Mouse (Mus musculus): ENCODE measurements at regions not wholly inside any gene's neighbourhood (a gene's known extent, or its start where the extent isn't known, plus 50 kb on each side); places are given as distances from the start of the nearest gene placed in this dataset.

DNA sequence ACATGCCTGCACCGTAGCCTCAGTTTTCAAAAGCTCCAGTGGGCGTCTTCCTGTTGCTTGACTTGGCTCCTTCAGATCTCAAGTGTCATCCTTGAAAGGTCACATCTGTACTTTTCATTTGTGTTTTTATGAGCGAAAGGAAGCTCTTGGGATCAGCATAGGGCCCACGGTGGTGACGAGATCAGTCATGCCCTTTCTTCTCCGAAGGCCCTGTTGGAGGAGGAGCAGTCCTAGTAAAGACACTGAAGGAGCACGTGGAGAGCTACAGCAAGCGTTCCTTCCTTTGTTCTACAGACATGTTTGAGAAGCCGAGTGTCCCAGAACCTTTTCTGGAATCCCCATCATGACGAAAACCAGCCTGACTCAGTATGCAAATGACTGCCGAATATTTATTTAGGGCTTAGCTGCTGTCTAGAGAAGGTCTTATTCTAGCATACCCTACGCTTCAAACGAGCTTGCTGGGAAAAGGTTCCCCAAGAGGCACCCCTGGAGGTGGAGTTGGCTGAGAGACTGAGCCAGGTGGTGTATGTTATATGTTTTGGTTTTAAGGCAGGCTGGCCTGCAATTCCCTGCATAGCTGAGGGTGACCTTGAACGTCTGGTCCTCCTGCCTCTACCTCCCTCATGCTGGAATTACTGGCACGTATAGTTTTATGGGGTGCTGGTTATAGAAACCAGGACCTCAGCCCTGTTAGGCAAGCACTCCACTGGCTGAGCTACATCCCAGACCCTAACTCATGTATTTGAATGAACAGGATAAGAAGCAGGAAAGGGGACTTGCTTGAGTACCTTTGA lies 285.1 kb upstream of the Cdh5 start:
- DNase-seq = no peak

DNA sequence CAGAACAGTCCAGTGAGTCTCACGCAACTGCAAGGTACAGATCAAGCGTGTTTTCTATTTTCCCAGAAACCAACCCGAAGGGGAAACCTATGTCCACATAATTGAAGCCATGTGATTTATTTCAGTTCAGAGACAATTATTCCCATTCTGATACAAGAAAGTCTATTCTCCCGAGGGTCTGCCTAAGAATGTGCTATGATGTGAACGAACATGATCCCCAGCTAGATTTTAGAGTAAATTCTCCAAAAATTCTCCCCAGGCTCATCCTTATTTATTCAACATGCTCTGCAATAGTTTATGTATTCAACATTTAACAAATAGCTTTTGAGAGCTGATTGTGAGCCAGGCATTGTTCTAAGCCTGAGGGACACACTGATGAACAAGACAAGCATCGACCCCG lies 277.9 kb upstream of the Cdh5 start:
- no peak for DNase-seq

DNA sequence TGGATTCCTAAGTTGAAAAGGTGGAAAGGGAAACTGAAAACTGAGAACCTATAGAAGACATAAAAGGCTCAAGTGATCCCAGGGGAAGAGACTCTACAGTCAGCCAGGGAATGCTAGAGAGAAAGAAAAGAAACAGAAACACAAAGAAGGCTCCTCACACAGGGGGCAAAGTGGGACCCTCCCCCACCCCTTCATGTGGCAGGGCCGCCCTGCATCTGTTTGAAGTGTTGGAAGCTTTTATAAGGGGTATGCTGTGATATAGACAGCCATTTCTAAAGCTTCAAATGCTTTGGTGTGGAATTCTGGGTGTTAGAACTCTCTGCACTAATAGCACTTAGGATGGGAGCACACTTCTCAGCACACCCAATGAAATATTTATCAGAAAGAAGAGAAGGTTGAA lies 276.7 kb upstream of the Cdh5 start:
- no peak for DNase-seq

DNA sequence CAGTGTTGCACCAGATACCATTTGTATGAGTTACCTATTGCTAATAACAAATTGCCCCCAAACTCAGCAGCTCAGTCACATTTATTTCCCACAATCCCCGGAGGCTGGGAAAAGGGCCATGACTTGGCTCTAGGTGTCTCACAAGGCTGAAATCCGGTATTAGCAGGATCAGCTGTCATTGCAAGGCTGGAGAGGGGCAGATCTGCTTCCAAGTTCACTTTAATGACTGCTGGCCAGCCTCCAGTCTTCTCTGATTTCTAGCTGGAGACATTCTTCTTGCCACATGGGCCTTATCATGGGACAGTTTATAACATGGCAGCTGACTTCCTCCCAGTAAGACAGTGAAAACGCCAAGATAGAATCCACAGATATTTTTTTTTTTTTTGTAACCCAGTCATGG lies 276.1 kb upstream of the Cdh5 start:
- peak in 1 of 2 experiments; percentile 22 for DNase-seq

DNA sequence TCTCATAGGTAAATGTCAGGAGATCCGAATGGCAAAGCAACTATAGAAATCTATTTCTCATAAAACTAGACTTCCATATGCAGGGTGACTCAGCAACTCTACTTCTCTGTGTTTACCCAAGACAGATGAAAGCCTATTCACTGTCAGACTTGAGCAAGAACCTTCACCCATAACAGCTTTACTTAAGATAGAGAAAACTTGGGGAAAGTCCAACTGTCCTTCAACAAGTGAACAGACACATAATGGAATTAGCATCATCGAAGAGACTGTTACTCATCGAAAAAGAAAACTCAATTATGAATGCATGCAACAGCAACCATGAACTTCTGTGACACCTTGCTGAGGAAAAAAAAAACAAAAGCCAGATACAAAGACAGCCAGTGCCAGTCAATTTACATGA lies 271.0 kb upstream of the Cdh5 start:
- DNase-seq = no peak

DNA sequence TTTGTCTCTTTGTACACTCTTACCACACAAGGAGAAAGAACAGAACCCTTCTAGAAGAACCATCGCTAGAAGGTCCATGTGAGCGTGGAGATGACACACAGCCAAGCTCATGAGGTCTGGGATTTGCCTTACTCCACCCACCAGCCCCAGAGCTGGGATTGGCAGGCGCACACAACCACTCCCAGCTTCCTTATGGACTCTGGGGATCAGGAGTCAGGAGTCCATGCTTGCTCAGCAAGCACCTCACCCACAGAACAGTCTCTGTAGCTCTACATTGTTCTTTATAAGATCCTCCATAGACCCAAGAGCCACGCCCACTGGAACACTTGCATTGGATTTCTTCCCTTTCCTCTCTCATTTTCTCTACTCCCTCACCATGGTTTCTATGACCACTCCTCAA lies 261.4 kb upstream of the Cdh5 start:
- DNase-seq = no peak

DNA sequence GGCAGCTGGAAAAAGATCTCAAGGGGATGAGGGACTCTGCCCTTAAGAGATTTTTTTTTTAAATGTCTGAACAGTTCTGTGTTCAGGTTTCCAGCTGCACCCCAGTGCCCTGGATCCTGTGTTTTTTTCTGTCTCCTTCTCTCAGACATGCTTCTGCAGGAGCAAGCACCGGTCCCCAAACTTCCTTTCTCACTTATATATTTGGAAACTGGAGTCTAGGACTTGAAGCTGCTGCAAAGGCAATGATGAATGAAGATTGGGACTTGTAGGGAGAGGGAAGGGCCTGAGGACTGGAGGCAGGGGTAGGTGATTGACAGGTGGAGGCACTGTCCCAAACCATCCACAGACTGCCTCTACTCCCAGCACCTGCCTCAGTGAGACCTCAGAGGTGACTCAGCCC lies 255.5 kb upstream of the Cdh5 start:
- DNase-seq = no peak

DNA sequence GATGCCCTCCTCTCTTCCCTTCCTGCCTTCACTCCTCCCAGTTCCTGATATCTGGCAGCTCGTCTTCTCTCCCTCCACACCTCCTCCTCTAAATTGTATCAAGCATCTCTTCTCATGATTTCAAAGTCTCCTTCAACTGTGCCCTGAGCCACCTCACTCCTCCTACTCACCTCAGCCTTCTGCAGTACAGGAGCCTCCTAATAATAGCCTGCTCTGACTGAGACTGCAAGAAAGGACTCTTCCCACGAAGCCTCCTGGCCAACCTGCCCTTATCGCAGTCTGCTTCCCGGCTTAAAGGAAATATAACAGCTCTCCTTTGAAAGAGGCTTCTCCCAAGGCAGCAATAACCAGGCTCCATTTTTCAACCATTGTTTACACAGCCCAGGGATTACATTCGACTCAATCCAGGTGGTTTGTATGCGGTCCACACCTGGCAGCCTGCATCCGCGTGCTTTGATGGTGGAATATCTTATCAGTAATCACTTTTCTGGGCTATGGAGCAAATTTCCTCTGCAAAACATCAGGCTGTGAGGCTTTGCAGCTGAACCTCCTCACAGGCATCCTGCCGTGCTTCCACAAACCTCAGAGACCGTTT lies 254.9 kb upstream of the Cdh5 start:
- no peak for DNase-seq

DNA sequence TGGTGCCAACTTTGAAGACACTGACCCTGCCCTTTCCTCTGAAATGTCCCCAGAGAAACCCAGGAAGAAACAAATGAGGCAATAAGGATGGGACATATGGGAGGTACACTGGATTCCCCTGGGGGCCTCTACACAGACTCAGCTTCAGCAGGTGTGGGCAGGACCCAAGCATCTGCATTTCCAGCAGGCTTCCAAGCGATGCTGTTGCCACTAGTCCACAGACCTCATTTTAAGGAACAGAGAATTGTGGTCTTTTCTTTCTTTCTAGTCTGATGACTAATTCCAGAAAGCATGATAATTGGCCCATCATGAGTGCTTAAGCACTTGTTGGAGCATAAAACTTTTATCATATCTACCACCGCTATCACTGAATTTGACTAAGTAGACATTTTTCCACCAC lies 251.6 kb upstream of the Cdh5 start:
- DNase-seq = no peak

DNA sequence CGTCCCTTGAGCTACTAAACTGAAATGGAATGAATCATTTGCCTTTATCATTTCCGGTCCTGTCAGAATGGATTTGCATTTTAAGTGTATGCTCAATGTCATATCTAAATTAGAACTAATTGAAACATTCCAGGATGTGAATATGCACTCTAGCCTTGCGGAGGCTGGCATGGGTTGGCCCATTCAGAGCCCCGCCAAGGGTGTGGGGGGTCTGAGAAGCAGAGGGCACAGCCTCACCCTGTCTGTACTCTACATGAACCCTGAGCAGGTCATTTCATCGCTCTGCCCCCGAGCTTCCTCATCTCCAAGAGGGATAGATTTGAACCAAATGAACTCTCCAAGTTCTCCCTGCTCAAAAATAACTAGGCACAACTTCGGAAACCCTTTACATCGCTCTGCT lies 250.1 kb upstream of the Cdh5 start:
- no peak for DNase-seq

DNA sequence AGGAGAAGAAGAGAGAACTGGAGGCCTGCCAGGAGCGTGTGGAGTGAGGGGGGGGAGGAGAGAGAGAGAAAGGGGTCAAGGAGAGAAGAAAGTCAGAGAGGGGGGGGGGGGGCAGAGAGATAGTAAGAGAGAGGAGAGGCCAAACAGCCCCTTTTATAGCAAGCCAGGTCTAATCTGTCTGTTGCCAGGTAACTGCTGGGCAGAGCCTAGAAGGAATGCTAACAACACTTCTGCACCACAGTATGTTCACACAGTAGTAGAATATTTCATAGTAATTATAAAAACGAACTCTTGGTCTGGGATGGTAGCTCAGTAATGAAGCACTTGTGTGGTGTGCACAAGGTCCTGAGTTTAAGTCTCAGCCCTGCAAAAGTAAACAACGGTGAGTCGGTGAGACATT lies 248.4 kb upstream of the Cdh5 start:
- no peak for DNase-seq

DNA sequence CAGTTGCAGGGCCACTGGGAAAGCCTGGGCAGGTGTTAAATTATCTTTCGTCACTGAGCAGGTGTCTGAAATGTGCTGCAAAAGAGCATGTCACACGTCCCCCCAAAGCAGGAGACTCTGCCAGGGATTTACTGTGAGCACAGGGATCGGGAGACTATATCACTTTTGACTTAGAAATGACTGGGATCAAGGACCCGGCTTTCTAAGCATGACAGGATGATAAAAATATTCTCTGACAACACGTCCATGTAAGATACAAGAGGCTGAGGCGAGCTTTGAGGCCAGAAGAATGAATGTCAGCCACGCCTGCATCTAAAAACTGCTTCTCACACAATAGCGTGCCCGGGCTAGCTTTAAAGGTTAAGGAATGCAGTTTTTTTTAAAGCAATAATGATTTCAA lies 246.1 kb upstream of the Cdh5 start:
- DNase-seq = no peak

DNA sequence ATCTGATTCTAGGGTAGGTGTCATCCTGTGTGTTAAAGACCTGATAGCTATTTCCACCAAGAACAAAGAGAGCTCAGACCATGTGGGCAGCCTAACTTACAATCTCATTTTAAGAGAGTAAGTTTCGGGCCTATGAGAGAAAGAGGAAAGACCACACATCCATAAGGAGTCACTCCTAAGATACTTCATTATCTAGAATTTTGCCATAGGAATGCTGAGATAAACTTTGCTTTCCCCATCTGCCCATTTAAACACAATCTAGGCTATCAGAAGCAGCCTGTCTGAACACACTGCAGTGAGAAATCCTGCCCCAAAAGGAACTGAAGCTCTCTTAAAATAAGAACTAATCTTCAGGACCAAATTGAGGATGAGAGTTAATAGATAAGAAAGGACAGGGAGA lies 242.3 kb upstream of the Cdh5 start:
- DNase-seq = no peak

DNA sequence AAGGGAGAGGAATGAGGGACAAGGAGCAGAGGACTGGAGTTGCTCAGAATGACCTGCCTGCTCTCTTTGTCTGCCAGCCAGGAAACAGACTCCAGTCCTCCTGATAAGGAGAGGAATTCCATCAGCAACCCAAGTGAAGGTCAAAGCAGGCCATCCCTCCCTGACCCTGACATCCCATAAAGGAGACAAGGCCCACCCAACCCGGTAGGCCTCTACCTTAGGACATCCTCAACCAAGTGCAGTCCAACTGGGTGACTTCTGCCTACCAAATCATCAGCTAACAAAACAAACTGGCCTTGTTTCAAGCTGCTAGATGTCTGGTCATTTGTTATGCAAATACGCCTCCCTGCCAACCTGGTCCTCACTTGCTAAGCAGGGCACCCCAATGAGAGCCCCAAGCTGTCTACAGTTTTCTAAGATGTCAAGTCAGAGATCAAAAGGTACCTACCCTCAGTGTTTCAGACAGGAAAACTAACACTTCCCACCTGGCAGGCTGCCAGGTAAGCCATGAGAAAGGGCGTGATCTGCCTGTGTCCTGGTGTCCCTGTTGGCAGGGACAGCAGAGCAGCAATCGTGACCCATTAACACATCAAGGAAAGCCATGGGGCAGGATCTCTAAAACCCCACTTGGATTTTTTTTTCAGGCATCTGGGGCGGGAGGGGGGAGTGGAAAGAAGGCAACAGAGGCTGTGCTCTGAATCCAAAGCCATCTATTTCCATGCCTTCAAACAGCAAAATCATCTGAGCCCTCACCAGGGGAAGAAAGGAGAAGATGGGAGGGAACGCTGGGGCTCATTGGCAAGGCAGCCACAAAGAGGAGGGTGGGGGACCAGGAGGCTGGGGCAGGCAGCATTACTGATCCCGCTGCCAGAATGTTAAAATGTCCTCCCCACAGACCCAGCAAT lies 227.6 kb upstream of the Cdh5 start:
- DNase-seq = peak; percentile 8 to 36

DNA sequence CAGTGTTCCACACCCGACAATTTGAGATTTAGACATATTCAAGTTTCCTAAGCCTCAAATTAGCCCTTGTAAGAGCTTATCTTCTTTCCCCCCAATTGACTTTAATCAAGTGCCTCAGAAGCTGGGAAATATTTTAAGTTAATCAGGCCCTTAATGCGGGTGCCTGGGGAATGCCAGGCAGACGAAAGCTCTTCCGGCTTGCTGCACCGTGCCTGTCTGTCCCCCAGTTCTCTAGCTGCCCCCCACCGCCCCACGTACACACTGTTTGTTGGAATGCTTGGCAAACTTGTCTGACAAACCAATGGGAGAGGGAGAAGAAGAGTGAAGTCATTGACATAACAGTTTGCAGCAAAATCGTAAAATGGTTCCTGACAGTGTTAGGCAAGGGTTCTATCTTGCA lies 226.9 kb upstream of the Cdh5 start:
- DNase-seq = no peak

DNA sequence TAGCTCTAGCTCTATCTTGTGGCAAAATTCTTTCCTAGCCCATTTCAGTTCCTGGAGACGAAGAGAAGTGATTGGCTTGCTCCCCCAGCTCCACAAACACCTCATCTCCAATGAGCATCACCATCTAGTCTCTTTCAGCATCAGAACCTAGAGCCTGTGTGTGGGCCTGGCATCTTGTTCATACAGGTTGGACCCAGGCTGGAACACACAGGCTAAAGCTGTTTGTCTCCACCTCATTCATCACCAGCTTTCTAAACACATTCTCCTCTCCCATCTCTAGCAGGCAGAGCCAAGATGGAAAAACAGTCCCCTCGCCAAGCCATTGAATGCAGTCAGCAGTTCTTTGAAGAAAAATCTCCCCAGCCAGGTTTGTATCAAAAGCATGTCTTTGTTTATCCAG lies 221.9 kb upstream of the Cdh5 start:
- DNase-seq = no peak

DNA sequence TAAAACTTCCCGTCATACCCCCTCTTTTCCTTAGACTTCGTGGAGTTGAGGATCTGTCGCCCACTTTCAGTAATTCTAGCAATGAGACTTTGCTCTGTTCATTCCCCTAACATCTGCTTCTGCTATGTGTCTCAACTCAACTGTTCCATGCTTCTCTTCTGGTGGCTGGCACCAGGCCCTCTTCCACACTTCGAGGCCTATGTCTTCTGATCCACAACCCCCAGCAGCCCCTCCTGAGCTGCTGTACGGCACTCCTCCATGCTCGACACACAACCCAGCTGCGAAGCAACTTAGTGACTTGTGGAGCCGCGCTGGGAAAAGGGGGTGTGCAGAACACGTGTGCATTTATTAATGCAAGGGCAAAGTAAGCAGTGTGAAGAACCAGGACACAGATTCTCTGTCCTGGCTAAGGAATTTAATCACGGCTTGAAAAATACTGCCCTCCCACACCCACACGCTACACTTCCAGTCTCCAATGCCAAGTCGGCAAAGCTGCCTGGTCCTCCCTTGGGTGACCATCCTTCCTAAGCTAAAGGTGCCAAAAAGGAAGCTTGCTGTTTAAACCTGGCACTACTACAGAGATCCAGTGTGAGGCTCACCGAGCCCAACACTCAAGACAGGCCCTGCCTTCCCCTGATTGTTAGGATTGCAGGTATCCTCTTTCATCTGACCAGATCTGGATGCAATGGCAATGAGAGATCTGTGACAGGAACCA lies 220.8 kb upstream of the Cdh5 start:
- peak; percentile 11 to 16 for DNase-seq

DNA sequence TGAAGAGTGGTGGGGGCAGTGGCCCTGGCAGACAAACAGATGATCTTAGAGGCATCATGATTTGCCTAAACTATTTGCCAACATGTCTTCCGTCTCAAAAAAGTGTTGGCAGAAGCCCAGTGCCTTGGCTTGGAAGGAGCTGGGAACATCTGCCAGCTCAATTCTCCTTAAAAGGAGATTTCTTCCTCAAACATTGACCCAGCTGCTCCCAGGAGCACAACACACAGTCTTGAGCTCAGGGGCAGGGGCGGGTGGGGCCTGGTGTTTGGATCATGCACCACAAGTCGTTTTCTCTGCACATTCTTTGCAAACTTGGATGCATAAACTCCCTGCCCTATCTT lies 220.3 kb upstream of the Cdh5 start:
- DNase-seq = no peak

DNA sequence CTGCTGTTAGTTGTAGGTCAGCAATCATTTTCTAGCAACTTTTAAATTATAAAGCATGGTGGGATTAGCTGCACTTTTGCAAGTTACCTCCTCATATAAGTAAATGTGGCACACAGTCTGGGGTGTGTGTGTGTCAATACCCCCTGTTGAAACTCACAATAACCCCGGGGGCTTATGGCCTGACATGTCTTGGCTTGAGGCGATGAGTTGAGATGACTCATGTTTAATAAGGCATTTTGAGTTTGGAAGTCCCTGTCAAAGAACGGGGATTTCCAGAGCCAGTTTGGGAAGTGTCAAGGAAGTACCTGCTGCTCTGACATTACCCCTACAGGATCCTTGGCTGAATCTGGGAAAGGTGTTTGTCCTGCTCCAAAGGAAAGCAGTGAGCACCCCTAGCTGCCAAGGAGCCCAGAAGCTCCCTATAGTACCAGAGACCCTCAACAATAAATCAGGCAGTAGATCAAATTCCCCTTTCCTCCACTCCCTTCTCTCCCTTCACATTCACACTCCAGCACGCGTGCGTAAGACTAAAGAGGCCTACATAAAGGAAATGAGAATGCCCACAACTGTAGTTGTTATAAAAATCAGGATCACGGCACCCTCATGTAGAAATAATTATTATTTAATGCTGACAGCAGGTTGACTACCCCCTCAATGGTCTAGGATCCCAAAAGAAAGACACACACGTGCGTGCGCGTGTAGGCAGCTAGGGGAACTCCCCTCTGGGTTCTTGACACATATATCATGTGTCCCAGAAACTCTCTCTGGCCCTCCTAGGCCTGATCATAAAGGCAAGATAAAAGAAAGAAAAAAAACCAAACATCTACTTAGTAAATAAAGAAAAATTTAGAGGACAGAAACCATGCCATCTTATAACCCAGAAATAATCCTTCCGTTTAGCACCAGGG lies 216.3 kb upstream of the Cdh5 start:
- DNase-seq = no peak

DNA sequence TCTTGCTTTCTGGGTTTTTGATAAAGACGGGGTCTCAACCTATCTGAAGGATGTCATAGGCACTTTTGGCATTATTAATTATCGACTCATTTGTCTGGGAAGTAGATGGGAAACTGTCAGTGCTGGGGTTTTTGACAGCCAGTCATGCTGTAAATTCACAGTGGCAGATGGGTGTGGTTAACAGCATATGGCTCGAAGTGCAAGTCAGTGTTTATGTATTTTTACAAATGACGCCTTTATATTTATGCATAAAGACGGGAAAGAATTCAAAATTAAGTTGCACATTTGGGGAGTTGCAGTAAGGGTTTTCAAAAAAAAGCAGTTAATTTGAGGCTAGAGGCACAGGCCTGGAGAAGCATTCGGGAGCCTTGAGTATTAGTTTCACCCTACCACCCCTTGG lies 206.8 kb upstream of the Cdh5 start:
- DNase-seq = no peak

DNA sequence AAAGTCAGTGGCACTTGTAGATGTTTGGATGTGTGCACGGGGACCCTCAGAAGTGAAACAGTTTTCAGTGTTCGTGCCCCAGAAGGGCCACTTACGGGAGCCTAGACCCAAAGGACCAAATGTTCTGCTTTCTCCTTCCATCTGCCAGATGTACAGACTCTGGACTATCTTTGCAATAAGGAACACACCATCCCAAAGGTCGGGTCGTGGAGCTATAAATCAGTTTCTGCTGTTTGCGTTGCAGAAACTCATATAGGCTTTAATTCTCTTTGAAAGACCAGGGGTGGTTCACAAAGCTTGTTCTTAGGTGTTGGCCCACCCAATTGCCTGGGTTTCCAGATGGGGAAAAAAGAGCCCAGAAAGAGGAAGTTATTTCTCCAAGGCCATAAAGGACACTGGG lies 206.3 kb upstream of the Cdh5 start:
- no peak for DNase-seq

DNA sequence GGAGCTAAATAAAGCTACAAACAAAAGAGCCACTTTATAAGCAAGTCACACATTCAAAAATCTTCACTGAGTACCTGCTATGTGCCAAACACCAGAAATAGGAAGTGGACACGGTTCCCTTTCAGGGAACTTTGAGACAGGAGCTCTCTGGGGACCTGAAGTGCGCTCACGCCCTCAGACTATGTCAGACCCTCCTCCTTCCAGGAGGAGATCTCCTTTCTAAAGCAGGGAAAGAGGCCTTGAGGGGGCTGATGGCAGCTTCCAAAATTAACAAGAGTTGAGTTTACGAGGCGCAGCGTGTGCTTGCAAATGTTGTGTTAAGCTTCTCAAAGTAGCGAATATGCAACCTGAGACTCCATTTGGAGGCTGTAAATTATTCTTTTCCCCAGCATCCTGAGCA lies 204.0 kb upstream of the Cdh5 start:
- no peak for DNase-seq

Data from cerebellum, postnatal 25 days (tissue).